Mouse (Mus musculus) kidney, adult 2 months (tissue): ENCODE data around the gene Zfp553. TPM values are rescaled to one million over a fixed set of nuclear protein-coding genes. Genes with fewer than 3 reads are reported as not detected.
A peak's percentile ranks its signal among the peaks of the same experiment; 100 is the strongest.

ENCODE experiments used
- DNase-seq: peaks from one replicate; pipeline ENCODE4 v3.0.0; 2021
- H3K27ac ChIP-seq: fragments of 200-500 bp; 2 replicates; pipeline ENCODE4 v1.5.1; 2012; ENCODE audit warnings: low read depth, low read length, control low read depth, inconsistent platforms; ENCODE audit not compliant: insufficient read depth
- H3K27me3 ChIP-seq: fragments of 200-500 bp; replicated peaks from 2 replicates; pipeline ENCODE4 v1.6.1; 2012; ENCODE audit warnings: mild to moderate bottlenecking, moderate library complexity, low read length, inconsistent platforms; ENCODE audit not compliant: control insufficient read depth, insufficient read depth
- H3K36me3 ChIP-seq: fragments of 200-500 bp; 2 replicates; pipeline ENCODE4 v1.6.1; 2012; ENCODE audit warnings: mild to moderate bottlenecking, moderate library complexity, low read length, inconsistent platforms; ENCODE audit not compliant: control insufficient read depth, insufficient read depth
- H3K4me1 ChIP-seq: fragments of 200-500 bp; 2 replicates; pipeline ENCODE4 v1.6.1; 2011; ENCODE audit warnings: low read length; ENCODE audit not compliant: control insufficient read depth, insufficient read depth
- H3K4me3 ChIP-seq: fragments of 200-500 bp; 2 replicates; pipeline ENCODE4 v1.5.1; 2011; ENCODE audit warnings: mild to moderate bottlenecking, low read depth, low read length, control low read depth; ENCODE audit not compliant: insufficient read depth
- CTCF ChIP-seq: fragments of 200-500 bp; conservative IDR thresholded peaks from 2 replicates; pipeline ENCODE4 v1.5.1; 2011; ENCODE audit warnings: low read depth, mild to moderate bottlenecking, control low read depth, low read length, moderate library complexity, mixed read lengths; ENCODE audit not compliant: insufficient read depth, insufficient read length
- POLR2A ChIP-seq: fragments of 200-500 bp; IDR thresholded peaks from one replicate; pipeline ENCODE4 v1.6.1; 2011; ENCODE audit warnings: low read depth, low read length, control low read depth
- WGBS: fragments of 180-500 bp; shearing (Covaris S2); methylation state at CpG from one replicate; pipeline ENCODE4 v1.1.7; 2018; 5-methylcytosine and 5-hydroxymethylcytosine counted together
- polyA plus RNA-seq: library from polyadenylated mRNA; depleted of rRNA; stranded (reverse); fragments of >200 nt; gene quantifications from 2 replicates; pipeline ENCODE4 v1.2.3, GENCODE M21; 2012

The Zfp553 gene
- polyA plus RNA-seq, 1 experiment: 7.9 TPM

DNA sequence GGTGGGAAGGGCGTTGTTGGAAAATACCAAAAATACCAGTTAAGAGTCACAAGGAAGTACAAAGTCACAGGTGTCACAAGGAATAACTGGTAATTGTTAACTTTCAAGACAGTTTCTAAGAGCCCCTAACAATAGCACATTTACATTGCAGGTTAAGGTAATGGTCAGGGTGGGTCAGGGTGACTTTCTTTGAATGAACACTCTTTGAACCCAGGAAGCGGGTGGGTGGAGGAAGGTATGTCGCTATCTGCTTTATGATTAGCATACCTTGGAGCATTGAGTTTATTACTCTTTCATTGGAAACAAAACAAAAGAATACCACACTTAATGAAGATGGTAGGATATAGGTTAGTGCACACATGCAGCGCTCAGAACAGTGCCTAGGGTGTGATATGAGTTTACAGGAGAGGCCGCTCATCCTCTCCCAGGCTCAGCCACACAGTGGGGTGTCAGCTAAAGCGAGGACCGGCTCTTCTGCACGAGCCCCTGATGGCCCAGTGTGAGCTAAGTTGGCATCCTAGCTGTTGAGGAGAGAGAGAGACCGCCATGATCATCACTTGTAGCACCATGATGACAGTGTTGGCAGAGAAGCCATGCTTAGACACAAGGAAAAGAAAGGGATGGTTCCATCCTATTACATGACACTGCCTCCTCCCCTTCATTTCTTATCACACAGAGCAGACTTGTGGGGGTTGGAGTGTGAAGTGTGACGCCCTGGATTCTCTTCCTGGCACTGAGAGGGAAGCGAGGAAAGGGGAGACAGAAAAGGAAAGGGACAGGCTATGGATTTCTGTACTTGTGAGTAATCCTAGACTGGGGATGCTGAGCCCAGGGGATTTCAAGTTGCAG, 7.5 kb upstream of the Zfp553 start:
- WGBS: 87% methylated on average over 11 of the region's 11 CpGs

DNA sequence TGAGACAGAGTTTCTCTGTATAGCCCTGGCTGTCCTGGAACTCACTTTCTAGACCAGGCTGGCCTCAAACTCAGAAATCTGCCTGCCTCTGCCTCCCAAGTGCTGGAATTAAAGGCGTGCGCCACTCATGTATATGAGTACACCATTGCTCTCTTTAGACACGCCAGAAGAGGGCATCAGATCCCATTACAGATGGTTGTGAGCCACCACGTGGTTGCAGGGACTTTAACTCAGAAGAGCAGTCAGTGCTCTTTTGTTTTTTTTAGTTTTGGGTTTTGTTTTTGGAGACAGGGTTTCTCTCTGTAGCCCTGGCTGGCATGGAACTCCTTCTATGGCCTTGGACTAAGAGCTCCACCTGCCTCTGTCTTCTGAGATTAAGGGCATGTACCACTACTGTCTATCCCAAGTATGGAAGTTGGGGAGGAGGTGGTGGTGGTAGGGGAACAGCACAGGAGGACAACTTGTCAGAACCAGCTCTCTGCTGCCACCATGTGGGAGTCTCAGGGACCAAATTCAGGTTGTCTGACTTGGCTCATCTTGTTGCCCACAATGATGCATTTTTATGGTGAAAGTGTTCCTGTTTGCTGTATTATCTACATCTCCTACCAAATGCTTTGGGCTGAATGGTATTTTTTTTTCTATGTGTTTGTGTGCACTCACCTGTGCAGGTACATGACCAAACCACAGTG, 4.1 kb upstream of the Zfp553 start:
- TF ChIP-seq CTCF (peak; percentile 95), POLR2A (no peak)
- no peaks in the 10 kb centered on the region for H3K27me3 ChIP-seq
- H3K4me3 ChIP-seq: no peak overlapping the region
- peaks cover 9% of the 10 kb centered on the region for H3K4me1 ChIP-seq
- H3K27ac ChIP-seq: no peak overlapping the region
- peak; percentile 83 for DNase-seq
- WGBS: 51% methylated on average over 4 of the region's 4 CpGs
- no peaks in the 10 kb centered on the region for H3K36me3 ChIP-seq

More for the DNA sequence above, 7.5 kb upstream of the Zfp553 start:
- TF ChIP-seq CTCF (no peak), POLR2A (no peak)
- H3K4me3 ChIP-seq: no peak overlapping the region
- H3K4me1 ChIP-seq: no peaks in the 10 kb centered on the region
- no peak overlapping the region for H3K27ac ChIP-seq
- H3K36me3 ChIP-seq: no peaks in the 10 kb centered on the region
- DNase-seq: no peak
- no peaks in the 10 kb centered on the region for H3K27me3 ChIP-seq

DNA sequence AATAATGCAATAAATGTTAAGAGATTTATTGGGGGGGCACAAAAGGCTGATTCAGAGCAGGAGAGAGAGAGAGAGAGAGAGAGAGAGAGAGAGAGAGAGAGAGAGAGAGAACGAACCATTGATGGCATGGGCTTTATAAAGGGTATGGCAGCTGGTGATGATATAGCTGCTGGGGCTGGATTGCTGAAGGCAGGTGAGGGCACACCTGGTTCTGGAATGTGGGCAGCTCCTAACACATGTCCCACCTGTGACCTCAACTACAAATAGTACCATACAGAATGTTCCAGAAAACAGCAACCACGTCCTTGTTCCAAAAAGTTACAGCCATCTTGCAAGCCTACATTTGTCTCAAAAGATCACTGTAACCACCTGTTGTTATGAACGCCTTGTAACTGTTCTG, 1.5 kb upstream of the Zfp553 start:
- TF ChIP-seq CTCF (no peak), POLR2A (no peak)
- no peak overlapping the region; the same call in 1 of the 2 replicates for H3K27ac ChIP-seq
- H3K27me3 ChIP-seq: no peaks in the 10 kb centered on the region
- peaks cover 9% of the 10 kb centered on the region for H3K4me1 ChIP-seq
- no peak overlapping the region for H3K4me3 ChIP-seq
- peaks cover 5% of the 10 kb centered on the region for H3K36me3 ChIP-seq
- WGBS: 56% methylated on average over 3 of the region's 3 CpGs
- no peak for DNase-seq

DNA sequence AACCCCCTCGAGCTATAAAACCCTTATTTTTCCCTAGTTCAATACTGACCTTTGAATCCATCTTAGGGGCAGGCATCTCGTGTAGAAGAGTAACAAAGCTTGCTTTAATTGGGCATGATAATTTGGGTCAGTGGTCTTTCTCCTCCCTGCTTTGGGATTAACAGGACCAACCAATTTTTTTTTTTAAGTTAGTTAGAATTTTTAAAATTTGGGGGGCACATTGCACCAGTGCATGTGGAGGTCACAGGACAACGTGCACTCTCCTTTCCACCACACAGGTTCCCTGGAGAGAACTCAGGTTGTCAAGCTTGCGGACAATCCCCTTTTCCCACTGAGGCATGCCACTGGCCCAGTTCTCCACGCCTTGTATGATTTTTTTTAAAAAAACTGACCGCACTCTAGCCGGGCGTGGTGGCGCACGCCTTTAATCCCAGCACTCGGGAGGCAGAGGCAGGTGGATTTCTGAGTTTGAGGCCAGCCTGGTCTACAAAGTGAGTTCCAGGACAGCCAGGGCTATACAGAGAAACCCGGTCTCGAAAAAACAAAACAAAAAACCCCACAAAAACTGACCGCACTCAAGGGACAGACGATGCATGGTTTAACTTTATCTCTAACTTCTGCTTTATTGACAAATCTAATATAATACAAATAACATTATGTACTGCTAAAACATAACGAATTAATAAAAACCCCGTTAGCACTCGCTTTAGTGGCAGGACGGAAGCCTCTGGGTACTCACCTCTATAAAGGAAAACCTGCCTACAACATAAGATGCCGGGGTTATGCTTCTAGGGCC, 837 bp upstream of the Zfp553 start:
- 5% methylated on average over 20 of the region's 20 CpGs for WGBS
- no peak for TF ChIP-seq POLR2A
- TF ChIP-seq CTCF: no peak
- Histone ChIP-seq H3K27me3 (no peaks in the 10 kb centered on the region), H3K4me1 (peaks cover 9% of the 10 kb centered on the region), H3K4me3 (peak overlapping the region; percentile 96), H3K36me3 (peaks cover 5% of the 10 kb centered on the region), H3K27ac (peak overlapping the region; percentile 59)
- peak; percentile 28 for DNase-seq

DNA sequence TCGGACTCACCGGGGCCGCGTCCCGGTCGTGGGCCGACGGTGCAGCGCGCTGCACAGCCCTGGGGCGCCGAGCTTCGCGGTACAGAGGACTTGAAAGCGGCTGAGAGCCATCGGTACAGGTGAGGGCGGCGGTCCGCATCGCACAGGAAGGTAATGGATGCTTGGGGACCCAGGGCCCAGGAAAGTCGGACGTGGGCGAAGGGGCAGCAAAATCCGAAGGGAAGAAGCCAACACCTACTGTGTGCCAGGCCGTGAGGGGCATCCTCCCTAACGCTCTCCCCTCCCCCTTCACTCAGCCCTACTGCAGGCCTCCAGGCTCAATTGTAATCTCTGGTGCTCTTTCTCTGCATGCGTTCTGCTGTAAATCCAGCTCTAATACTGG, 498 bp downstream of the Zfp553 start:
- WGBS: under 1% methylated on average over 27 of the region's 27 CpGs
- no peak for DNase-seq
- Histone ChIP-seq H3K27ac (peak overlapping the region; percentile 62), H3K4me1 (peaks cover 9% of the 10 kb centered on the region), H3K36me3 (peaks cover 5% of the 10 kb centered on the region), H3K4me3 (peak overlapping the region; percentile 96), H3K27me3 (no peaks in the 10 kb centered on the region)
- no peak for TF ChIP-seq POLR2A
- TF ChIP-seq CTCF: no peak

DNA sequence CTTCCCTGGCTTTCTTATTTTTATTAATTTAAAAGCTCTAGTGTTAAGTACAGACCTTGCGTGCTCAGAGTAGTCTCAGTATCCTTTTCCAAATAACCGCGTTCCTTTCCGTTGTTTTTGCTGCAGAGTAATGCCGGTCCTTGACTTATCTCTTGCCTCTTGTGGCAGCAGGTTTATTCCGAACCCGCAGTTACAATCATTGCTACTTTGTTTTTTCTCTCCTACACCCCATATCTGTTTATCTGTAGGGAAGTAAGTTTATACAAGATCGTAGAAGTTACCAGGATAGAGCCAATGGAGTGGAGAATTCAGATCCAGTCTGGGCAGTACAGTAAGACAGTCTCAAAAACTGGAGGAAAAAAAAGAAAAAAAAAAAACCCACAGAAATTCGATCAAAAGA, 904 bp downstream of the Zfp553 start:
- Histone ChIP-seq H3K4me1 (peaks cover 9% of the 10 kb centered on the region), H3K36me3 (peaks cover 5% of the 10 kb centered on the region), H3K27ac (no peak overlapping the region), H3K4me3 (peak overlapping the region; percentile 96), H3K27me3 (no peaks in the 10 kb centered on the region)
- WGBS: 7% methylated on average over 9 of the region's 9 CpGs
- no peak for TF ChIP-seq CTCF
- no peak for TF ChIP-seq POLR2A
- no peak for DNase-seq
